Mouse (Mus musculus): ENCODE measurements around the gene Dpep1.

The Dpep1 gene

DNA sequence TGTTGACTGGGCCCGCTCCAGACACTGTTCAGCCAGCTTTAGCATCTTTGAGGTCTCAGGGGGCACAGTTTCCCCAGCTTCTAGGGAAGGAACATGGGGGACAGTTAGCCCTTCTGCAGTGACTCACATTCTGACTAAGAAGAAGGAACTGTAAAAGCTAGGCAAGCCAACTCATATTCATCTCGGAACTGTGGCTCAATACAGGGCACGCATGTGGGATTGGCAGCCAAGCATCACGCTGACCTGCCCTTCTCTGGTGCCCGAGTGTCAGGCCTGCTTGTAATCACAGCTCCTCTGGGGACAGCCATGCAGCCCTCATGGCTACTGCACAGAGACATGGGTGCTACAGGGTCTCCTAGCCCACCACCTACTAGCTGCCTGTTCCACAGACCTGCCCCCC is 64.9 kb downstream of the Dpep1 start:
- DNase-seq (ENCODE audit: low spot score), result no peak
